Mouse (Mus musculus): Measurements from ENCODE around the gene Clec16a.
A peak's percentile ranks its signal among the peaks of the same experiment; 100 is the strongest.

The Clec16a gene

GRCm38 (mm10) chr16:10581234-10581898 is 36.2 kb downstream of the Clec16a start:
- no peak for DNase-seq (ENCODE audit: low spot score in 2 of 2)

- DNase-seq (ENCODE audit: low spot score in 2 of 2), result no peak
Measured at GRCm38 (mm10) chr16:10585165-10585564, 40.0 kb downstream of the Clec16a start.

GRCm38 (mm10) chr16:10586546-10586945 is 41.4 kb downstream of the Clec16a start:
- peak in 1 of 2 experiments; percentile 30 for DNase-seq (ENCODE audit: low spot score in 2 of 2)

GRCm38 (mm10) chr16:10599888-10600740 is 55.0 kb downstream of the Clec16a start:
- no peak for DNase-seq (ENCODE audit: low spot score in 2 of 2)

GRCm38 (mm10) chr16:10607802-10608201 is 62.7 kb downstream of the Clec16a start:
- no peak for DNase-seq (ENCODE audit: low spot score in 2 of 2)

GRCm38 (mm10) chr16:10609921-10610320 is 64.8 kb downstream of the Clec16a start:
- no peak for DNase-seq (ENCODE audit: low spot score in 2 of 2)

GRCm38 (mm10) chr16:10610801-10611200 is 65.7 kb downstream of the Clec16a start:
- DNase-seq (ENCODE audit: low spot score in 2 of 2), result no peak

GRCm38 (mm10) chr16:10611306-10611705 is 66.2 kb downstream of the Clec16a start:
- DNase-seq (ENCODE audit: low spot score in 2 of 2), result no peak

- DNase-seq (ENCODE audit: low spot score in 2 of 2), result no peak
Measured at GRCm38 (mm10) chr16:10613996-10614395, 68.9 kb downstream of the Clec16a start.

- peak; percentile 15 to 46 for DNase-seq (ENCODE audit: low spot score in 2 of 2)
Measured at GRCm38 (mm10) chr16:10620961-10621614, 75.9 kb downstream of the Clec16a start.

GRCm38 (mm10) chr16:10621710-10622109 is 76.6 kb downstream of the Clec16a start:
- no peak for DNase-seq (ENCODE audit: low spot score in 2 of 2)

GRCm38 (mm10) chr16:10626116-10626515 is 81.0 kb downstream of the Clec16a start:
- no peak for DNase-seq (ENCODE audit: low spot score in 2 of 2)

- peak; percentile 61 to 82 for DNase-seq (ENCODE audit: low spot score in 2 of 2)
Measured at GRCm38 (mm10) chr16:10627136-10627668, 82.1 kb downstream of the Clec16a start.

- no peak for DNase-seq (ENCODE audit: low spot score in 2 of 2)
Measured at GRCm38 (mm10) chr16:10628030-10628555, 83.0 kb downstream of the Clec16a start.

GRCm38 (mm10) chr16:10628960-10629359 is 83.8 kb downstream of the Clec16a start:
- no peak for DNase-seq (ENCODE audit: low spot score in 2 of 2)

GRCm38 (mm10) chr16:10629361-10629760 is 84.2 kb downstream of the Clec16a start:
- no peak for DNase-seq (ENCODE audit: low spot score in 2 of 2)

- no peak for DNase-seq (ENCODE audit: low spot score in 2 of 2)
Measured at GRCm38 (mm10) chr16:10634940-10635339, 89.8 kb downstream of the Clec16a start.

GRCm38 (mm10) chr16:10637898-10638297 is 92.8 kb downstream of the Clec16a start:
- no peak for DNase-seq (ENCODE audit: low spot score in 2 of 2)

- no peak for DNase-seq (ENCODE audit: low spot score in 2 of 2)
Measured at GRCm38 (mm10) chr16:10639111-10639889, 94.2 kb downstream of the Clec16a start.

GRCm38 (mm10) chr16:10640041-10640440 is 94.9 kb downstream of the Clec16a start:
- peak; percentile 65 to 76 for DNase-seq (ENCODE audit: low spot score in 2 of 2)

GRCm38 (mm10) chr16:10641146-10641545 is 96.0 kb downstream of the Clec16a start:
- DNase-seq (ENCODE audit: low spot score in 2 of 2), result no peak

Measured in frontal cortex, postnatal 36 days (tissue).